Mouse (Mus musculus) cerebellum, adult 2 months (tissue): ENCODE measurements around the gene Rsph14.

Source experiments
- CTCF ChIP-seq: fragments of 200-500 bp; IDR thresholded peaks from 2 replicates; pipeline ENCODE4 v1.5.1; 2011; ENCODE audit warnings: low read depth, mild to moderate bottlenecking, control low read depth, low read length, moderate library complexity, borderline replicate concordance; ENCODE audit not compliant: insufficient read depth
- POLR2A ChIP-seq: fragments of 200-500 bp; IDR thresholded peaks from 2 replicates; pipeline ENCODE4 v1.6.1; 2011; ENCODE audit warnings: low read length, control low read depth, borderline replicate concordance; ENCODE audit not compliant: insufficient read depth

DNA sequence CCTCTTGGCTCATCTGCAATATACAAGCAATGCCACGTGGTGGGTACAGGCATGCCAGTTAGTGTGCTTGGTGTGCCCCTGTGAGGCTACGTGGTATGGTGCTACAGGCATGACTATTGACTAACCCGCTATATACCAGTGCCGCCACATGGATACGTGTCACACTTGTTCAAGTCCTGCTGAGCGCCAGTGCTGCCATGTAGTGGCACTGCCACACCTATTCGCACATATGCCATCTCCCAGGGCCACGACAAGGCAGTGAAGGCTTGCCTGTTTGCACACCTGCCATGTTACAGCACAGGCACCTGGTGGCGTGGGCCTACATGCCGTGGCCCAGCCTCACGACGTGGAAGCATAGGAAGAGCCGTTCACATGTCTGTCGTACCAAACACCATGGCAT lies 108.1 kb downstream of the Rsph14 start:
- TF ChIP-seq CTCF (no peak), POLR2A (no peak)
